Mouse (Mus musculus) gastrocnemius, postnatal 10 days (tissue): ENCODE results near the gene Wfdc18. TPM values are rescaled to one million over a fixed set of nuclear protein-coding genes. Genes with fewer than 3 reads are reported as not detected.

Source experiments
- DNase-seq: peaks from one replicate; pipeline ENCODE4 v3.0.0; 2021; ENCODE audit warnings: mixed read lengths
- total RNA-seq, 2 experiments: library from RNA; stranded (reverse); gene quantifications; 2 replicates each; pipeline ENCODE4 v1.2.3; 2021

Gene Wfdc18
- total RNA-seq, 2 experiments from 2014 or later = not detected

GRCm38 (mm10) chr11:83743525-83743924 lies 34.7 kb downstream of the Wfdc18 start:
- no peak for DNase-seq

- no peak for DNase-seq
Measured at GRCm38 (mm10) chr11:83746152-83746551, 37.3 kb downstream of the Wfdc18 start.

- DNase-seq = no peak
Measured at GRCm38 (mm10) chr11:83746681-83747080, 37.9 kb downstream of the Wfdc18 start, which contains the start of gene Wfdc21. Gene Wfdc21, plus strand, starts transcription at chr11:83746940.

GRCm38 (mm10) chr11:83747376-83748265 lies 38.8 kb downstream of the Wfdc18 start:
- DNase-seq = no peak

- peak; percentile 90 for DNase-seq
Measured at GRCm38 (mm10) chr11:83753581-83754181, 44.9 kb downstream of the Wfdc18 start, which contains the start of gene Heatr6. Gene Heatr6, plus strand, starts transcription at chr11:83753696.

GRCm38 (mm10) chr11:83754227-83754626 lies 45.4 kb downstream of the Wfdc18 start:
- DNase-seq = no peak

Other genes with a start within 250 kb of the Wfdc18 start
- gene Mmp28, start 245.9 kb upstream of the Wfdc18 start, total RNA-seq = 1 to 10 TPM; 3.7 to 4.6 TPM
- gene Taf15, start 235.9 kb upstream of the Wfdc18 start, total RNA-seq = 10 to 100 TPM; 21.1 to 29.7 TPM
- not detected for gene Heatr9, start 186.8 kb upstream of the Wfdc18 start, total RNA-seq
- gene Ccl5, start 178.5 kb upstream of the Wfdc18 start, total RNA-seq = not detected
- gene Ccl9, start 130.4 kb upstream of the Wfdc18 start, total RNA-seq = 1 to 10 TPM; 2.9 to 4.3 TPM
- gene Ccl6, start 115.9 kb upstream of the Wfdc18 start, total RNA-seq = 1 to 10 TPM; 3.3 to 3.4 TPM
- gene Rpl9-ps1, start 63.4 kb upstream of the Wfdc18 start, total RNA-seq = not detected
- not detected for gene Ccl3, start 59.7 kb upstream of the Wfdc18 start, total RNA-seq
- gene Ccl4, start 46.4 kb upstream of the Wfdc18 start, total RNA-seq = not detected
- gene Wfdc17, start 5.0 kb upstream of the Wfdc18 start, total RNA-seq = 1 to 10 TPM; 1.5 to 1.7 TPM
- gene Wfdc21, start 37.9 kb downstream of the Wfdc18 start, total RNA-seq = not detected
- 1 to 10 TPM; 8.1 to 10.0 TPM for gene Heatr6, start 44.7 kb downstream of the Wfdc18 start, total RNA-seq
- gene Hnf1b, start 141.0 kb downstream of the Wfdc18 start, total RNA-seq = not detected
- 10 to 100 TPM; 11.0 to 12.4 TPM for gene Ddx52, start 233.0 kb downstream of the Wfdc18 start, total RNA-seq